Mouse (Mus musculus): ENCODE data around the gene Myocd.

Gene Myocd

GRCm38 (mm10) chr11:65213806-65214205 is 56.0 kb downstream of the Myocd start:
- no peak for DNase-seq

DNA sequence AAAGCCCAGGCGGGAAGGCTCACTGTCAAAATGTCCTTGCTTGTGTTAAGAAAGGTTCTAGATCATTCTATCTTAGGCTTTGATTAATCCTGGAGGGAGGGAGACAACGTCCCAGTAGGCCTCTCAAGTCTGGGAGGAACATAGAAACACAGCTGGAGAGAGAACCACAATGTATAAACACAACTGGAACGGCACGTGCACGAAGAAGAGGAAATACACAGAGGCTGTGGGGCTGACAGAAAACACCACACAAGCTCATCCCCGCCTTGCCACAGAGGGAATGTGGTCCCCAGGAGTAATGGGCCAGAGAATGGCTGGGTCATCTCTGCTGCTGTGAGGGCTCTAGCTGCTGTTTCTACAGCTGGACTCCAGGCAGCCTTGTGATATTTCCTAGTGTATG is 58.1 kb downstream of the Myocd start:
- DNase-seq: no peak

DNA sequence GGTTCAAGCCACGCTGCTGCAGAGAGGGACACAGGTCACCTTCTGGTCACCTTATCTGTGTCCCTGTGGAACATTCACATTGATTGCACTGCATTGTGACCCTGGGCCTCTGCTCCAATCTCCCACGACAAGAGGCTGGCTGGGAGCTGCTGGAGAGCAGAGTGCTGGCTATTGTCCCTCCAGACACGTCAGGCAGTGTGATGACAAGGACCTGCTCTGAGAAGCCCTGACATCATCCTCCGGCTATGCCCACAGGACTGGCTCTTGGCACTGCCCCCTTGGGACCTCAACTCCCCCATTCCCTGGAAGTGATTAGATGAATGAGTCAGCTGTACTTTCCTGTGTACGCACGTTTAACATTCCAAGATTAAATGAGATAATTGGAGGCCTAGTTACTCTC is 60.3 kb downstream of the Myocd start:
- DNase-seq: no peak

DNA sequence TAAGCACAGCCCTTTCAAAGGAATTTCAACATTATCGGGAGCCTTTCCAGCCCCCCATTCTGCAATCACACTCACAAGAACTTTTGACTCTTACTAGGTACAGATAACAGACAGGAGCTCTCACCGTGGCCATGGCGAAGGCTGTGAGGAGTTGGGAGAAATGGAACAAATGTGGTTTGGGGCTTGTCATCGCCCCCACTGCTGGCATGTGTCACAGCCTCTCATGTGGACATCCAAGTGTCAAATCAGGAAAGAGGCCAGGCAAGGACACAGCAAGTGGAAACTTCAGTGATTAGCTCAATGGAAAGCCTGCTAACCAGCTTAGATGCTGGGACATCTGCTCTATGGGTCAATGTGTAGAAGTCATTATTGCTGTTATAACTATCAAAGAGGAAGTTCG is 64.5 kb downstream of the Myocd start:
- DNase-seq: no peak

- DNase-seq: no peak
Measured at GRCm38 (mm10) chr11:65204651-65205050, 65.1 kb downstream of the Myocd start.

DNA sequence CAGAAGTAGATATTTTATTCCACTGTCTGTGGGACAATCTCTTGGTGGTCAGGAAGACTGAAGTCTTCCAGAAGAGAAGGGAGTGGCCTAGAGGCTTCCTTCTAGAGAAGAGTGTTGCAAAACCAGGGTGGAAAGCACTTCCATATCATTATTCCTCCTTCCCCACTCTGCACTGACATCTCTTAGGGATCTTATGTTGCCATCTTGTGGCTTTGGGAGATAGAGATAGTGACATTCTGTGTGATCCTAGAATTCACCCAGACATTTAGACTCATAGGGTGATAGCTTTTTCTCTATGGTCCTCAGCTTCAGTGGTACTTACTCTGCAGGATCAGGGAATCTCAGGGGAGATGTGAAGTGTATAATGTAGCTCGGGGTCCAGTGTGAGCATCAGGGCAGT is 66.8 kb downstream of the Myocd start:
- no peak for DNase-seq

GRCm38 (mm10) chr11:65202236-65202635 is 67.6 kb downstream of the Myocd start:
- no peak for DNase-seq

DNA sequence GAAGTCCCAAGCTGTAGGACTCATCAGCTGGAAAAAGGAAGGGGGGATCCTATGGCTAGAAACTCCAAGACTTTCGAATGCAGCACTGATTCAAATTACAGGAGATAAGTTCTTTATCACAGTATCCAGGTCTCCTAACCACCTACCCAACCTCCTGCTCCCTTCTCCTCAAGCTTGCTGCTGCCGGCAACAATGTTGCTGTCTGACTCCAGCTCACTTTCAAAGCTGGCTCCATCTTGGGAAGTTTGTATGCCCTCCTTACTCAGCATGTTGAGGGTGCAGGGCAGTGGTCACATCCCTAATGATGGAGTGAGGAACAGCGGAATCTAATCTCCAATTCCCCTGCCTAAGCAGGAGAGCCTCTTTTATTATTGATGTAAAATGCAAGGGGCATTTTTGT is 71.8 kb downstream of the Myocd start:
- DNase-seq: no peak

DNA sequence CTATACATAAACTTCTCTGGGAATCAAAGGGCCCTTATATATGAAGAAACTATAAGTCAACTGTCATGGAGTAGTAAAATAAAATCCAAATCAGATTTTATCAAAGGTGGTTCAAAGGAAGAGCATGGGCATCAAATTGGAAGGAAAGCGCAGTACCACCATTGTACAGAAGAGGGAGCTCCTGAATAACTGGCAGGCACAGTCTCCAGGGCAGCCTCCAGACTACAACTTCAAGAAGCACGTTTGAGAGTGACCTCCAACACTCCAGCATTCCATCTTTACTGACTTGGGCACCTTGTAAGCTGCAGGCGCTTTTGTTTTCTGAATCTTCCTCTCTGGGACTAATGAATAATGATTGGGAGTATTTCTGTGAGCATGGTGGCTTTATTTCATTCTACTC is 72.5 kb downstream of the Myocd start:
- DNase-seq: peak; percentile 77 to 89

DNA sequence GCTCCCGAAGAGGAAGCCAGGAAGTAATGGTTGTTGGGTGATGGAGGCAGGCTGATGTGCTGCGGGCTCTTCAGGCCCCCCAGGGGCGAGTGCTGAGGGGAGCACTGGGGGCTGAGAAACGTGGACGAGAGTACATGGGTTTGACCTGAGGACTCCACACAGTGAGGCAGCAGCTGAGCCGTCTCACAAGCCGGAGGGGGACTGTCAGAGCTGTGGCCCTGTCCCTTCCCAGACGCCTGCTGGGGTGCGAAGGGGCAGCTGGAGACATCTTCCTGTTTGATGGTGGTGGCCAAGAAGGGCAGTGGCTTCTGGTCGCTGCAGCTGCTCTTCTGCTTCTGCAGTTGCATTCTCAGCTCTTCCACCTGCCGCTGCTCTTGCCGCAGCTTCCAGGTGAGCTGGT is 82.8 kb downstream of the Myocd start:
- DNase-seq: no peak

- no peak for DNase-seq
Measured at GRCm38 (mm10) chr11:65185114-65185513, 84.7 kb downstream of the Myocd start.

- no peak for DNase-seq
Measured at GRCm38 (mm10) chr11:65170121-65170750, 99.6 kb downstream of the Myocd start.

DNA sequence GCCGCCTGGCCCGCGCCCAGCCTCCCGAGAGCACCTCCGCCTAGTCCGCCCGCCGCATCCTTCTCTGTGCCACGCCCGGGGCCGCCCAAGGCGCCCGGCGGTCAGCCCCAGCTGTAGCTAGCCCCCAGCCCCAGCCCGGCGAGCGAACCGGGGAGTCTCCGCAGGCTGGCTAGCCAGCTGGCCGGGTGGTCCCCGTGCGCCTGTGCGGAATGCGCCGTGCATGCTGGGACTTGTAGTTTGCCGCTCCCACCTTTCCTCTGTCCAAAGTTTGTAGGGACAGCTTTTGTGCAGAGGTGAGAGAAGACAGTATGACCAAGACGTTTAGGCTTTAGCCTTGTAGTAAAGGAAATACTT is 107.0 kb downstream of the Myocd start, which contains the start of gene Arhgap44:
Arhgap44 (minus strand) TSS at position 195 of the 354 bp plus-strand sequence.
- DNase-seq: peak; percentile 84 to 90

DNA sequence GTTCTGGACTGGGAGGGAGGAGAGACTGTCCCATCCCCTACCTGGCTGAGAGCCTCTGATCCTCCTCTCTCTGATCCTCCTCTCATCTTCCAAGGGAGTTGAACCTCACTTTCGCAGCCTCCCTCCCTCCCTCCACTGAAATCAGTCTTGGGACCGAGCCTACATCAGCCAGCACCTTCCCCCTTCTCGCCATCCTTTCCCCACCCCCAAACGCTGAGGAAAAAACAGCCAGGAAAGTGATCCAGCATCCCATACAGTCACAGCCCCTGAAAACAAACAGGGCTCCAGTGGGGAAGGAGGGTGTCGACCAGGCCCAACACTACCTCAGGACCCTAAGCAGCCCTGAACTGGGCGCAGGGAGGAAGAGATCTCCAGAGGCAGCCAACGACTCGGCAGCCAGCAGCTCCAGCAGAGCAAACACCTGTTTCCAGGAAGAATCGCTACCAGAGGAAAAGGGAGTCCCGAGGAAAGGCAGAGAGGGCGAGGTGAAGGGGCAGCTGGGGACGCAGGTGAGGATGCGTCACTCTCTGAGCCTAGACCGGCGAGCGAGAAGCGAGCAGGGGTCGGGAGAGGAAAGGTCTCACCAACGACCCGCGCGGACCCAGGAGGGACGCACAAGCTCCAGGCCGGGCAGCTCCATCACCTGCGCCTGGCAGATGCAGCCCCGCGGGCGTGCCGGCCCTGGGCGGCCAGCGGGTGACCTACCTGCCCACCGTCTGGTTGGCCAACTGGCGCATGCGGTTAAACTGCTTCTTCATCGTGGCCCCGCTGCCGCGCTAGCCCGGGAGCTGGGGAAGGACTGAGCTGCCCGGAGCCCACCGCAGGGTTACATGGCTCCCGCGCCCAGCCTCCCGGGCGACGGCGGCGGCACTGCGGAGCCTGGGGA is 107.7 kb downstream of the Myocd start:
- peak; percentile 83 to 84 for DNase-seq

DNA sequence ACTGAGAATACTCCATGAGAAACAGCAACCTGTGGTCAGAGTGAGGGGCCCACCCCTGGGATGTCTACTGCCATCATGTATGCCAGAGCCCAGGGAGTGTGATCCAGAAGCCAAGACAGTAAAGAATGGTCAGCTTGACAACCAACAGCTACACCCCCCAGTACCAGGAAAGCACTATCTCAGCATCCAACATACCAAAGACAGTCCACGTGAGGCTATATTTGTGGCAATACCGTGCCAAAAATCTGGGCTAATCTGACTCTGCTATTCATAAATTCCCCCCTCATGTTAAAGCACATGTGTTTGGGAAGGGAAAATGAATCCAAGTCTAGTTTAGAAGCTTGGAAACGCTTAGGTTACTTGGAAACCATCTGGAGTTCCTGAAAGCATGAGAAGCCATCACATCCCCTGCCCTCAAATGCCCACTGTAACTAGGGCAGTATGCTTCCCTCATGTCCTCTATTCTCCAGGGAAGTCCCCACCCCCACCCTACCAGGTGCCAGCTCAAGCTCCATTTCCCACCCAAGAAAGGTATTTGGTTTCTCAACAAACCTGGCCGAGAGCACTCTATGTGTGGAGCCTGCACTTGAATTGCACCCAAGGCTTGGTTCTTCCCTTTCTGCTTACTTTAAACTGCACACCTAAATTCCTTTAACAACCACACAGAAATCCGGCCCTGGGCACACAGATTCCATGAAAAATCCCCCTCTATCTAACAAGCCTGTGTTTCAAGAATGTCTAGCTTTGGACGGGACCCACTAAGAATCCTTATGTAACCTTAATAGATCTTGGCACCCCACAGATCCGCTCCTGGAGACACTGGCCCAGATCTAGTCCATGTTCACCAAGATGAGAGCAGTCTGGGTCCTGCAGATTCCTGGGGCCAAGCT is 108.6 kb downstream of the Myocd start:
- peak; percentile 50 to 68 for DNase-seq

GRCm38 (mm10) chr11:65159791-65160190 is 110.0 kb downstream of the Myocd start, which contains the start of gene 1700086D15Rik:
TSS of gene 1700086D15Rik (minus strand) at chr11:65159891.
- no peak for DNase-seq

GRCm38 (mm10) chr11:65158658-65158990 is 111.2 kb downstream of the Myocd start:
- DNase-seq: no peak

GRCm38 (mm10) chr11:65157966-65158657 is 111.7 kb downstream of the Myocd start:
- peak; percentile 49 to 64 for DNase-seq

- peak; percentile 55 to 65 for DNase-seq
Measured at GRCm38 (mm10) chr11:65153006-65153405, 116.8 kb downstream of the Myocd start.

- no peak for DNase-seq
Measured at GRCm38 (mm10) chr11:65148441-65148840, 121.3 kb downstream of the Myocd start.

DNA sequence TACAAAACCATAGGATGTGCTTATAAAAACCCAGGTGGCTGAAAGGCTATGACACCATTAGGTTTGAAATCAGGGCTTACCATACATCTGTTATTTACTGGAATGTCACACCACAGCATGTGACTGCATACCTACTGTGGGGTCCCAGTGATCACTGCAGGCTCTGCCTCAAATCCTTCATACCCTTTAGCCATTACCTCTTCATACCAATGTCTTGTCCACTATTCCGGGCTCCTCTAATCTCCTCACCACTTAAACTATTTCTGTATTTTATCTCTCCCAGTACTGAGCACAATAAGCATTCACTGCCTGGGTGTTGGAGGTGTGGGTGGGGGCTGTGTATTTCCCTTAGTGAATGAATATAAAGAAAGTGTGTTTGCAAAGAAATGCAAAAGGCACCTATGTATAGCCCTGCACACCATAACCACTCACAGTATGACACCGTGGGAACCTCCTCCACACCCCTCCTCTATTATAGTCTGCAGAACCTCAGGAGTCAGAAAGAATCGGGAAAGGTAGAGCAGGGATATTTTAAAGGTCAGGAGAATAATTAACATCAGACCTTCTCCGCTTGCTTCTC is 126.9 kb downstream of the Myocd start:
- no peak for DNase-seq

- DNase-seq: no peak
Measured at GRCm38 (mm10) chr11:65139030-65139429, 130.8 kb downstream of the Myocd start.

Data from cerebellum, postnatal 25 days (tissue).